8 mouse cellular contexts compared by ENCODE assay signal in genomic region chr10:91187349-91187748, GRCm38 (mm10). TPM values are rescaled to one million over a fixed set of nuclear protein-coding genes. Genes with fewer than 3 reads are reported as not detected.
A peak's percentile ranks its signal among the peaks of the same experiment; 100 is the strongest.
DNase-seq lines count a peak whose midpoint lies in the region; ATAC-seq and TF ChIP-seq lines count a peak whose summit lies in the region.

No protein-coding gene starts in this region.

- 48% methylated on average over 10 of the region's 10 CpGs for WGBS in liver, adult 2 months
- 11% methylated on average over 10 of the region's 10 CpGs for WGBS in forebrain, embryonic 16.5 days
- WGBS in limb, embryonic 15.5 days: 36% methylated on average over 10 of the region's 10 CpGs
- WGBS in stomach, postnatal 0 days: 31% methylated on average over 10 of the region's 10 CpGs

- no peak for TF ChIP-seq CTCF in liver, adult 2 months (IDR thresholded peaks at IDR 0.05; ENCODE audit: low read depth, low read length)
- TF ChIP-seq CTCF in stomach, postnatal 0 days (IDR thresholded peaks at IDR 0.05; ENCODE audit: low read depth): no peak

- H3K4me2 ChIP-seq in forebrain, embryonic 16.5 days (ENCODE audit: low read length): peak overlapping the region; percentile 67
- H3K4me2 ChIP-seq in limb, embryonic 15.5 days: peak overlapping the region; percentile 53
- peak overlapping the region; percentile 71 for H3K4me2 ChIP-seq in stomach, postnatal 0 days (replicated peaks; ENCODE audit: low read depth)

- ATAC-seq in activated CD4-positive, CD25-positive, alpha-beta regulatory T cell, adult 4 months: peak; percentile 2
- ATAC-seq in forebrain, embryonic 16.5 days: peak; percentile 16; the same call in 1 of the 2 replicates
- no peak for ATAC-seq in limb, embryonic 15.5 days (ENCODE audit: insufficient number of reproducible peaks, low FRiP score, low TSS enrichment, low read depth)
- no peak for ATAC-seq in stomach, postnatal 0 days (ENCODE audit: low FRiP score, low TSS enrichment)

- H3K36me3 ChIP-seq in liver, adult 2 months (ENCODE audit: control insufficient read depth, insufficient read depth, low read length): no peaks in the 10 kb centered on the region
- H3K36me3 ChIP-seq in forebrain, embryonic 16.5 days (ENCODE audit: control insufficient read depth, insufficient read depth): no peaks in the 10 kb centered on the region
- no peaks in the 10 kb centered on the region for H3K36me3 ChIP-seq in limb, embryonic 15.5 days
- H3K36me3 ChIP-seq in stomach, postnatal 0 days (ENCODE audit: control insufficient read depth, insufficient read depth, low read length): no peaks in the 10 kb centered on the region

- peaks cover 10% of the 10 kb centered on the region; the same call in 1 of the 2 replicates for H3K4me1 ChIP-seq in liver, adult 2 months (ENCODE audit: control insufficient read depth, insufficient read depth, low read length)
- peaks cover 17% of the 10 kb centered on the region for H3K4me1 ChIP-seq in forebrain, embryonic 16.5 days (replicated peaks; ENCODE audit: control insufficient read depth, insufficient read depth, low read length)
- H3K4me1 ChIP-seq in limb, embryonic 15.5 days: peaks cover 23% of the 10 kb centered on the region
- 0 out of 2 replicates have a peak, but pooled peaks cover 2% of the 10 kb centered on the region for H3K4me1 ChIP-seq in stomach, postnatal 0 days (replicated peaks; ENCODE audit: control insufficient read depth, insufficient read depth)

- 0 out of 2 replicates have a peak overlapping the region, but pooled peaks have one; percentile 8 for H3K9ac ChIP-seq in liver, adult 2 months (ENCODE audit: low read depth, low read length)
- H3K9ac ChIP-seq in forebrain, embryonic 16.5 days (replicated peaks; ENCODE audit: low read depth, low read length): peak overlapping the region; percentile 84
- peak overlapping the region; percentile 67; the same call in 1 of the 2 replicates for H3K9ac ChIP-seq in limb, embryonic 15.5 days
- H3K9ac ChIP-seq in stomach, postnatal 0 days (ENCODE audit: low read length): peak overlapping the region; percentile 69

- H3K27ac ChIP-seq in liver, adult 2 months (replicated peaks; ENCODE audit: insufficient read depth, low read depth, low read length): no peak overlapping the region
- peak overlapping the region; percentile 98 for H3K27ac ChIP-seq in forebrain, embryonic 16.5 days (ENCODE audit: low read length)
- peak overlapping the region; percentile 91 for H3K27ac ChIP-seq in limb, embryonic 15.5 days
- H3K27ac ChIP-seq in stomach, postnatal 0 days (replicated peaks): peak overlapping the region; percentile 65

- no peaks in the 10 kb centered on the region for H3K9me3 ChIP-seq in forebrain, embryonic 16.5 days (ENCODE audit: control insufficient read depth, low read length)
- no peaks in the 10 kb centered on the region for H3K9me3 ChIP-seq in limb, embryonic 15.5 days
- H3K9me3 ChIP-seq in stomach, postnatal 0 days (ENCODE audit: control insufficient read depth, low read length): no peaks in the 10 kb centered on the region

- no peak for TF ChIP-seq EP300 in stomach, postnatal 0 days (optimal IDR thresholded peaks at IDR 0.05)

- no peak for TF ChIP-seq POLR2A in liver, adult 2 months (IDR thresholded peaks at IDR 0.05; ENCODE audit: extremely low read depth, insufficient read depth, low read length)

- no peak for DNase-seq in liver, adult 2 months (ENCODE audit: extremely low read depth, low read depth, low spot score)
- DNase-seq in liver: no peak
- peak; percentile 15 for DNase-seq in stomach, postnatal 0 days (ENCODE audit: low spot score)
- no peak for DNase-seq in adrenal gland, adult 2 months
- DNase-seq in right cerebral cortex, postnatal 14 days: no peak

- no peaks in the 10 kb centered on the region for H3K27me3 ChIP-seq in liver, adult 2 months (ENCODE audit: control insufficient read depth, insufficient read depth, low read length)
- no peaks in the 10 kb centered on the region for H3K27me3 ChIP-seq in forebrain, embryonic 16.5 days (replicated peaks; ENCODE audit: control insufficient read depth, insufficient read depth, low read length)
- H3K27me3 ChIP-seq in limb, embryonic 15.5 days: no peaks in the 10 kb centered on the region
- no peaks in the 10 kb centered on the region for H3K27me3 ChIP-seq in stomach, postnatal 0 days (ENCODE audit: control insufficient read depth, insufficient read depth, low read length)

- peak overlapping the region; percentile 74; the same call in 1 of the 2 replicates for H3K4me3 ChIP-seq in liver, adult 2 months (ENCODE audit: insufficient read depth, low read depth, low read length)
- H3K4me3 ChIP-seq in forebrain, embryonic 16.5 days (replicated peaks; ENCODE audit: low read length): peak overlapping the region; percentile 46
- H3K4me3 ChIP-seq in limb, embryonic 15.5 days: peak overlapping the region; percentile 43
- H3K4me3 ChIP-seq in stomach, postnatal 0 days (ENCODE audit: low read depth, low read length): peak overlapping the region; percentile 44

- no peaks in the 10 kb centered on the region for H3K79me2 ChIP-seq in liver, adult 2 months (ENCODE audit: control insufficient read depth, insufficient read depth, low read length)

RNA-seq across cellular contexts. Expression of gene Tmpo, which starts 6.2 kb away (rescaled TPM):
- 38.4 and 43.3 TPM in 2 replicates for total RNA-seq in liver, adult 2 months (2014; rRNA removed)
- 10.7 and 12.1 TPM in 2 replicates for polyA plus RNA-seq in liver, adult 2 months (2012; rRNA removed)
- 10 to 100 TPM; 51.5 to 69.5 TPM for polyA plus RNA-seq in activated CD4-positive, CD25-positive, alpha-beta regulatory T cell, adult 4 months (2017; shearing (Covaris generic))
- polyA plus RNA-seq in forebrain, embryonic 16.5 days (2015; fragmentation: Nextera tagmentation; extraction: Ambion mirVana): 139 and 173 TPM in 2 replicates
- polyA plus RNA-seq in limb, embryonic 15.5 days (2015; fragmentation: Nextera tagmentation; extraction: Ambion mirVana): 162 and 201 TPM in 2 replicates
- 57.1 and 59.6 TPM in 2 replicates for polyA plus RNA-seq in stomach, postnatal 0 days (2015; fragmentation: Nextera tagmentation; extraction: Ambion mirVana)
- 10 to 100 TPM; 68.0 to 90.6 TPM for total RNA-seq in adrenal gland, adult 2 months (2021)
- polyA plus RNA-seq in adrenal gland, adult 2 months (2012; rRNA removed): 41.1 and 41.4 TPM in 2 replicates

Comparison
In these comparisons a context has a peak if more than half of its experiments do, and no peak if none do; other contexts are left out.
1. H3K9ac ChIP-seq: peak in every context shown above with its lines; median percentile 84 in forebrain, embryonic 16.5 days; 69 in stomach, postnatal 0 days; 67 in limb, embryonic 15.5 days; 8 in liver, adult 2 months.
2. ATAC-seq: peak in activated CD4-positive, CD25-positive, alpha-beta regulatory T cell, adult 4 months (single experiment) and forebrain, embryonic 16.5 days (single experiment); none in limb, embryonic 15.5 days (single experiment) and stomach, postnatal 0 days (single experiment).
3. Peak in every context shown above with its lines, with median percentiles within 50 percentile points of each other: H3K4me3 ChIP-seq and H3K4me2 ChIP-seq.